In the genomic region with DNA sequence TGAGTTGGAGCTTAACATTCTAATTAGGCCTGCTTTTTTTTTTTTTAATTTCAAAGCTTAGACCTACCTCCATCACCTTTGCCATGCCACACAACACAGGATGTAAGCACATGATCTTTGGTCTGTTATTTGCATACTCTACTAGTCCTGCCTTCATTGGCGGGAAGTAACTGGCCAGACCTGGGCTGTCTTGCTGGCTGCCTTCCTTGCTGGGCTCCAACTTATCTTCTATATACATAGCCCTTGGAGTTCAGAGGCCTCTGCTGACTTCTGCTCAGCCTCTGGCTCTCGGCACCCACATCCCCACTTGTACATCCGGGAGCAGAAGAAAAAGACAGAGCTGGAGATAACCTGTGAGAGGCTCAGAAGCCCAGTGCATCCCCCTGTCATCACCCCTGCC, we compare ENCODE assay signal across 11 mouse cellular contexts.
"Had no signal": no experiment of that assay in that cellular context is flagged by ENCODE, and none has a peak within 500 bp of the region (broad histone marks: within the 10 kb centered on the region; RNA-seq: fewer than 3 reads in every experiment).

No protein-coding gene starts in this region.

- H3K27ac ChIP-seq: kidney, embryonic 15.5 days; limb, embryonic 13.5 days; midbrain, embryonic 13.5 days; stomach, postnatal 0 days had no signal

- H3K4me1 ChIP-seq: kidney, embryonic 15.5 days; limb, embryonic 13.5 days; midbrain, embryonic 13.5 days had no signal

- H3K4me3 ChIP-seq: kidney, embryonic 15.5 days; limb, embryonic 13.5 days; midbrain, embryonic 13.5 days had no signal

- H3K4me2 ChIP-seq: kidney, embryonic 15.5 days; limb, embryonic 13.5 days; midbrain, embryonic 13.5 days had no signal

- H3K9ac ChIP-seq: kidney, embryonic 15.5 days; limb, embryonic 13.5 days; midbrain, embryonic 13.5 days had no signal

- H3K36me3 ChIP-seq: kidney, embryonic 15.5 days; limb, embryonic 13.5 days; midbrain, embryonic 13.5 days had no signal

- DNase-seq: kidney, adult 2 months; kidney, postnatal 14 days; left cerebral cortex, postnatal 4 days; lung, adult 2 months; lung, postnatal 36 days; right cerebral cortex, postnatal 14 days had no signal

- H3K9me3 ChIP-seq: kidney, embryonic 15.5 days; limb, embryonic 13.5 days; midbrain, embryonic 13.5 days had no signal

- ATAC-seq: lung, postnatal 0 days; midbrain, embryonic 13.5 days had no signal

- H3K27me3 ChIP-seq: midbrain, embryonic 13.5 days had no signal
